9 mouse cellular contexts compared by ENCODE assay signal in genomic region chr8:123442351-123442750, GRCm38 (mm10). TPM values are rescaled to one million over a fixed set of nuclear protein-coding genes. Genes with fewer than 3 reads are reported as not detected.
DNase-seq lines count a peak whose midpoint lies in the region; ATAC-seq lines count a peak whose summit lies in the region.
"Had no signal": no experiment of that assay in that cellular context is flagged by ENCODE, and none has a peak within 500 bp of the region (broad histone marks: within the 10 kb centered on the region; RNA-seq: fewer than 3 reads in every experiment).

No protein-coding gene starts in this region.

- H3K9ac ChIP-seq in heart, embryonic 13.5 days, result no peak overlapping the region
- no peak overlapping the region for H3K9ac ChIP-seq in hindbrain, embryonic 16.5 days (ENCODE audit: low read depth, low read length)
- H3K9ac ChIP-seq in midbrain, embryonic 14.5 days (replicated peaks; ENCODE audit: low read length), result 0 out of 2 replicates have a peak overlapping the region, but pooled peaks have one; percentile 80

- DNase-seq in heart, adult 8-10 months (ENCODE audit: low spot score), result no peak
- DNase-seq in embryonic facial prominence, embryonic 10.5 days (ENCODE audit: low spot score), result no peak
- DNase-seq in midbrain, embryonic 14.5 days, result no peak
- DNase-seq in layer of hippocampus, postnatal 36 days, result no peak
- no peak for DNase-seq in Muller cell, postnatal 12 days (ENCODE audit: inconsistent ontology term)
- DNase-seq in frontal cortex, adult 2 months (ENCODE audit: extremely low spot score in 1 of 2, low spot score in 1 of 2), result no peak

- no peak for ATAC-seq in heart, embryonic 13.5 days (ENCODE audit: extremely low read depth, insufficient number of reproducible peaks, low FRiP score, low TSS enrichment)
- ATAC-seq in hindbrain, embryonic 16.5 days, result peak; percentile 11; the same call in 1 of the 2 replicates
- no peak for ATAC-seq in midbrain, embryonic 14.5 days (ENCODE audit: low FRiP score, low TSS enrichment)

- H3K4me2 ChIP-seq in heart, embryonic 13.5 days, result peak overlapping the region; percentile 77
- peak overlapping the region; percentile 77 for H3K4me2 ChIP-seq in hindbrain, embryonic 16.5 days (ENCODE audit: low read length)
- peak overlapping the region; percentile 65; the same call in 1 of the 2 replicates for H3K4me2 ChIP-seq in midbrain, embryonic 14.5 days (ENCODE audit: low read length)

- no peaks in the 10 kb centered on the region for H3K9me3 ChIP-seq in heart, embryonic 13.5 days
- no peaks in the 10 kb centered on the region for H3K9me3 ChIP-seq in embryonic facial prominence, embryonic 10.5 days
- no peaks in the 10 kb centered on the region for H3K9me3 ChIP-seq in hindbrain, embryonic 16.5 days (ENCODE audit: control insufficient read depth, low read length)
- no peaks in the 10 kb centered on the region for H3K9me3 ChIP-seq in midbrain, embryonic 14.5 days (ENCODE audit: control insufficient read depth, low read length)

- H3K27me3 ChIP-seq in heart, embryonic 13.5 days (replicated peaks), result no peaks in the 10 kb centered on the region
- H3K27me3 ChIP-seq in embryonic facial prominence, embryonic 10.5 days (replicated peaks; ENCODE audit: low read depth, poor library complexity, severe bottlenecking), result no peaks in the 10 kb centered on the region
- H3K27me3 ChIP-seq in hindbrain, embryonic 16.5 days (replicated peaks; ENCODE audit: control insufficient read depth, insufficient read depth, low read length), result no peaks in the 10 kb centered on the region
- no peaks in the 10 kb centered on the region for H3K27me3 ChIP-seq in midbrain, embryonic 14.5 days (ENCODE audit: control insufficient read depth, insufficient read depth, low read length)

- H3K4me3 ChIP-seq in heart, embryonic 13.5 days, result peak overlapping the region; percentile 76; the same call in 1 of the 2 replicates
- peak overlapping the region; percentile 78 for H3K4me3 ChIP-seq in embryonic facial prominence, embryonic 10.5 days
- H3K4me3 ChIP-seq in hindbrain, embryonic 16.5 days (ENCODE audit: low read length), result peak overlapping the region; percentile 71; the same call in 1 of the 2 replicates
- peak overlapping the region; percentile 62; the same call in 1 of the 2 replicates for H3K4me3 ChIP-seq in midbrain, embryonic 14.5 days (replicated peaks; ENCODE audit: low read depth, low read length)

- H3K36me3 ChIP-seq in heart, embryonic 13.5 days, result no peaks in the 10 kb centered on the region
- peaks cover 15% of the 10 kb centered on the region for H3K36me3 ChIP-seq in embryonic facial prominence, embryonic 10.5 days (replicated peaks)
- H3K36me3 ChIP-seq in hindbrain, embryonic 16.5 days (ENCODE audit: control insufficient read depth, insufficient read depth, low read length), result no peaks in the 10 kb centered on the region
- H3K36me3 ChIP-seq in midbrain, embryonic 14.5 days (ENCODE audit: control insufficient read depth, insufficient read depth, low read length), result no peaks in the 10 kb centered on the region

- peaks cover 29% of the 10 kb centered on the region for H3K4me1 ChIP-seq in heart, embryonic 13.5 days
- peaks cover 12% of the 10 kb centered on the region for H3K4me1 ChIP-seq in embryonic facial prominence, embryonic 10.5 days
- H3K4me1 ChIP-seq in hindbrain, embryonic 16.5 days (ENCODE audit: control insufficient read depth, insufficient read depth, low read depth, low read length), result peaks cover 11% of the 10 kb centered on the region
- H3K4me1 ChIP-seq in midbrain, embryonic 14.5 days (ENCODE audit: control insufficient read depth, insufficient read depth, low read length), result peaks cover 8% of the 10 kb centered on the region; the same call in 1 of the 2 replicates

- 85% methylated on average over 5 of the region's 5 CpGs for WGBS in heart, embryonic 13.5 days
- whole genome bisulfite sequencing in embryonic facial prominence, embryonic 10.5 days, result 79% methylated on average over 5 of the region's 5 CpGs
- WGBS in hindbrain, embryonic 16.5 days, result 88% methylated on average over 5 of the region's 5 CpGs
- 89% methylated on average over 5 of the region's 5 CpGs for WGBS in midbrain, embryonic 14.5 days

- H3K27ac ChIP-seq in heart, embryonic 13.5 days (replicated peaks), result no peak overlapping the region
- H3K27ac ChIP-seq in embryonic facial prominence, embryonic 10.5 days (replicated peaks), result no peak overlapping the region
- no peak overlapping the region for H3K27ac ChIP-seq in hindbrain, embryonic 16.5 days (ENCODE audit: low read depth, low read length)
- no peak overlapping the region for H3K27ac ChIP-seq in midbrain, embryonic 14.5 days (replicated peaks; ENCODE audit: low read depth, low read length)

RNA-seq across cellular contexts. Expression of gene Def8, which starts 19.0 kb away (rescaled TPM):
- 30.4 and 31.1 TPM in 2 replicates for polyA plus RNA-seq in heart, embryonic 13.5 days (2015; fragmentation: Nextera tagmentation; extraction: Ambion mirVana)
- total RNA-seq in heart, adult 8-10 months (2022), result 10 to 100 TPM; 64.0 to 74.9 (median 68.1) TPM
- polyA plus RNA-seq in embryonic facial prominence, embryonic 10.5 days (2016; fragmentation: Nextera tagmentation; extraction: Ambion mirVana), result 43.5 and 44.5 TPM in 2 replicates
- polyA plus RNA-seq in hindbrain, embryonic 16.5 days (2015; fragmentation: Nextera tagmentation; extraction: Ambion mirVana), result 50.5 and 53.5 TPM in 2 replicates
- 42.0 and 48.2 TPM in 2 replicates for polyA plus RNA-seq in midbrain, embryonic 14.5 days (2014; fragmentation: Nextera tagmentation; extraction: Ambion mirVana)
- 10 to 100 TPM; 53.4 to 57.4 TPM for total RNA-seq in layer of hippocampus, postnatal 36 days (2021)
- polyA plus RNA-seq in frontal cortex, adult 2 months (2012; rRNA removed), result 41.5 and 41.8 TPM in 2 replicates

RNA-seq across cellular contexts. Expression of gene Tubb3, which starts 31.1 kb away (rescaled TPM):
- 4.1 and 4.9 TPM in 2 replicates for polyA plus RNA-seq in heart, embryonic 13.5 days (2015; fragmentation: Nextera tagmentation; extraction: Ambion mirVana)
- under 1 TPM; 0.22 to 0.75 (median 0.35) TPM for total RNA-seq in heart, adult 8-10 months (2022)
- 223 and 230 TPM in 2 replicates for polyA plus RNA-seq in embryonic facial prominence, embryonic 10.5 days (2016; fragmentation: Nextera tagmentation; extraction: Ambion mirVana)
- 1,869 and 1,947 TPM in 2 replicates for polyA plus RNA-seq in hindbrain, embryonic 16.5 days (2015; fragmentation: Nextera tagmentation; extraction: Ambion mirVana)
- 2,028 and 2,035 TPM in 2 replicates for polyA plus RNA-seq in midbrain, embryonic 14.5 days (2014; fragmentation: Nextera tagmentation; extraction: Ambion mirVana)
- total RNA-seq in layer of hippocampus, postnatal 36 days (2021), result 100 to 1,000 TPM; 290 to 324 TPM
- 668 and 684 TPM in 2 replicates for polyA plus RNA-seq in frontal cortex, adult 2 months (2012; rRNA removed)

RNA-seq across cellular contexts. Expression of gene Afg3l1, which starts 35.4 kb away (rescaled TPM):
- 47.4 and 47.7 TPM in 2 replicates for polyA plus RNA-seq in heart, embryonic 13.5 days (2015; fragmentation: Nextera tagmentation; extraction: Ambion mirVana)
- 10 to 100 TPM; 59.2 to 78.1 (median 73.3) TPM for total RNA-seq in heart, adult 8-10 months (2022)
- 68.1 and 69.2 TPM in 2 replicates for polyA plus RNA-seq in embryonic facial prominence, embryonic 10.5 days (2016; fragmentation: Nextera tagmentation; extraction: Ambion mirVana)
- polyA plus RNA-seq in hindbrain, embryonic 16.5 days (2015; fragmentation: Nextera tagmentation; extraction: Ambion mirVana), result 48.7 and 57.4 TPM in 2 replicates
- polyA plus RNA-seq in midbrain, embryonic 14.5 days (2014; fragmentation: Nextera tagmentation; extraction: Ambion mirVana), result 33.6 and 37.0 TPM in 2 replicates
- 10 to 100 TPM; 24.7 to 27.9 TPM for total RNA-seq in layer of hippocampus, postnatal 36 days (2021)
- polyA plus RNA-seq in frontal cortex, adult 2 months (2012; rRNA removed), result 24.3 and 26.3 TPM in 2 replicates

RNA-seq across cellular contexts. Expression of gene Mc1r, which starts 35.4 kb away (rescaled TPM):
- not detected in 2 replicates for polyA plus RNA-seq in heart, embryonic 13.5 days (2015; fragmentation: Nextera tagmentation; extraction: Ambion mirVana)
- not detected for total RNA-seq in heart, adult 8-10 months (2022)
- not detected in 2 replicates for polyA plus RNA-seq in embryonic facial prominence, embryonic 10.5 days (2016; fragmentation: Nextera tagmentation; extraction: Ambion mirVana)
- 0.05 and 0.10 TPM in 2 replicates for polyA plus RNA-seq in hindbrain, embryonic 16.5 days (2015; fragmentation: Nextera tagmentation; extraction: Ambion mirVana)
- polyA plus RNA-seq in midbrain, embryonic 14.5 days (2014; fragmentation: Nextera tagmentation; extraction: Ambion mirVana), result 0.24 and 0.28 TPM in 2 replicates
- not detected for total RNA-seq in layer of hippocampus, postnatal 36 days (2021)
- 0.04 and 0.06 TPM in 2 replicates for polyA plus RNA-seq in frontal cortex, adult 2 months (2012; rRNA removed)
- total RNA-seq: adrenal gland, postnatal 10 days had no signal

Comparison
In these comparisons a context has a peak if more than half of its experiments do, and no peak if none do; other contexts are left out.
1. RNA of gene Tubb3, which starts 31.1 kb away (polyA plus RNA-seq): 2,028 to 2,035 TPM in midbrain, embryonic 14.5 days, 1,869 to 1,947 TPM in hindbrain, embryonic 16.5 days, 668 to 684 TPM in frontal cortex, adult 2 months and 223 to 230 TPM in embryonic facial prominence, embryonic 10.5 days; 4.1 to 4.9 TPM in heart, embryonic 13.5 days; every median in the first group is over 10 times any median in the second.
2. Peak in every context shown above with its lines, with median percentiles within 50 percentile points of each other: H3K4me2 ChIP-seq and H3K4me3 ChIP-seq.